Mouse (Mus musculus): Measurements from ENCODE around the gene Gsto2. TPM values are rescaled to one million over a fixed set of nuclear protein-coding genes. Genes with fewer than 3 reads are reported as not detected.

Gene Gsto2
- total RNA-seq, 2 experiments from 2014 or later, result 1.9 to 2.0 TPM

DNA sequence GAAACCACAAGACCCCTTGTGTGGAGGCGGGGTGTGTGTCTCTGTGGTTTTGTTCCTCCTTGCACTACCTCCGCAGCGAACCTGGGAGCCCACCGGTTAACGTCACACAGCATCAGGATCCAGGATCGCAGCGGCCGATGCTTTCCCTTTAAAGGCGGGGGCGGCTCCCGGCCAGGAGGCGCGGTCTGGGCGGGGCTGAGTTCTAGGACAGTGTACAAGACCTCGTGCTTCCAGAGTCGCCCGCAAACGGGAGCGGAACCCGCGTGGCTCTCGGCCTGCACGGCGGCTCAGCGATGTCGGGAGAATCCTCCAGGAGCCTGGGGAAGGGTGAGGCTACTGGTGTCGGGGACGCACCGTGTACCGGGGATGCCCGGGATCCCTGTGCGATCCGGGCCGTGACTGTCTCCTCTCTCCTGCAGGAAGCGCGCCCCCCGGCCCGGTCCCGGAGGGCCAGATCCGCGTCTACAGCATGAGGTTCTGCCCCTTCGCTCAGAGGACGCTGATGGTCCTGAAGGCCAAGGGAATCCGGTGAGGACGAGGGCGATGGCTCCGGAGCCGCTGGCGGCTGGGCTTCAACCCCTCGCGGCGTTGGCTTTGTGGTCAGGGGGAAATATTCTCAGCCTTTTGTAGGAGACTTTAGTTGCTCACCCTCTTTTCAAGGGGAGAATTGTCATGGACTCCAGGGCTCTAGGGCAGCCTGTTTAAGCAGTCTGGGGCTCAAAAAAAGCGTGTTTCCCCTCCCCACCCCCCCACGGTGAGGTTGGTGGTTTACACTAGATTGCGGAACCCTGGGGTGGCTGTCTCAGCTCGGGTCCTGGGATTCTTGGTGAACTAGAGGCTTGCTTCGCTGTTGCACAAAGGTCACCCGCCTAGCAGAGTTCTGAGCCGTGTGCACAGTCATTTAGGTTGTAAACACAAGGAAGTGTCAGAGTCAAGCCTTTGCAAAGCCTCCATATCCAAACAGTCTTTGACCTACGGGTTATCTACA lies 10.2 kb upstream of the Gsto2 start, which contains the start of gene Gsto1:
TSS of gene Gsto1 (plus strand) at position 175 of the 988 bp plus-strand sequence.
- intact Hi-C loops (cut with DNase I), result no loop called here
- DNase-seq (ENCODE audit: low spot score), result peak; percentile 78

DNA sequence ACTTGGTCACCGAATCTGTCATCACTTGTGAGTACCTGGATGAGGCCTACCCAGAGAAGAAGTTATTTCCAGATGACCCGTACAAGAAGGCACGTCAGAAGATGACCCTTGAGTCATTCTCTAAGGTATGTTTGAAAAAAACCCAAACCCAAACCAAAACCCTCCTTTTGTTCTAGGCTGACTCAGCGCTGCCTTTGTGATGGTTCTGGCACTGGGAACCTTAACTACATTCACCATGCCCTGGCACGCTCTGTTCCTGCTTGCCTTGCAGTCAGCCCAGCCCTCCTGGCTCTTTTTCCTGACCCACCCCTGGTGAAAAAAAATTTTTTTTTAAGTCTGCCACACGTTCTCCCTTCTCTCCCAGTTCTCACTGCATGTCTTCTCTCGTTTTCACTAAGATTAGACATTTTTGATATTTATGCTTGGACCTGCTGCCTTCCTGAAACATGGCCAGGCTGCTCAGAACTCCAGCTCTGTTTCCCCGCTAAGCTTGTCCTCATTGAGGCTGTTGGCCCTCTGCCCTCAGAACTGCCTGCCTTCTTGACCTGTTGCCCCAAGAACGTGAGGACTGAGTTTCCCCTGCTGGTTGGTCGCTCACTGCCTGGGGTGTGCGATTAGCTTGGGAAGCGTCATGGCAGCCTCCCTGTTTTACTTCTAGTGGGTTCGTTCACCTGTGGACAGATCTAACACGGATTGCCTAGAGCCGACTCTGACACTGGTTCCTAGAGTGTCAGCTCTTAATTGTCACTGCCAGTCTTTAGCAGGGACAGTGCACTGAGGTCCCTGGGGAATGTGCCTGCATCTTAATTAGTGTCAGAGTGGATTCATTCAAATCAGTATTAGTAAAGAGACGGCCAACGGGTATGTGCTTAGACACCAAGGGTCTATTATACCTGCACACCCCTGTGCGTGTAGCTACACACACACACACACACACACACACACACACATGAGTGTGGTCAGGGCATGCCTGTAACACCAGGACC lies 7.1 kb upstream of the Gsto2 start:
- intact Hi-C loops (cut with DNase I), result no loop called here
- no peak for DNase-seq (ENCODE audit: low spot score)

- no peak for DNase-seq (ENCODE audit: low spot score)
- intact Hi-C loops (cut with DNase I), result no loop called here
Observed at GRCm38 (mm10) chr19:47859180-47859579, 6.2 kb upstream of the Gsto2 start.

GRCm38 (mm10) chr19:47862581-47862980 lies 2.8 kb upstream of the Gsto2 start:
- DNase-seq (ENCODE audit: low spot score), result no peak
- intact Hi-C loops (cut with DNase I), result no loop called here

DNA sequence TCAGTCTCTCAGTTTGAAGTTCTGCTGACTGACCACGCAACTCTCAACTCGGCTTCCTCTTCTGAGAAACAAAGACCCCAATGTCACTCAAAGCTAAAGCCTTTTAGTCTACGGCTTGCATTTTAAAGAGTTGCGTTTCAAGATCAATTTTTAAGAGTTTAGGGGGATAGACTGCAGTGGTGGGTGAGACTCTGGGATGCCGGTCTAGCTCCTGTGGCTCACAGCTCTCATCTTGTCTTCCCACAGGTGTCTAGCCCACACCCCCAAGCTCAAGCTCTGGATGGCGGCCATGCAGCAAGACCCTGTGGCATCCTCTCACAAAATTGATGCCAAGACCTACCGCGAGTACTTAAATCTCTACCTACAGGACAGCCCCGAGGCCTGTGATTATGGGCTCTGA lies 1.3 kb upstream of the Gsto2 start:
- intact Hi-C loops (cut with DNase I), result no loop called here
- DNase-seq (ENCODE audit: low spot score), result no peak

GRCm38 (mm10) chr19:47864721-47865120 lies 613 bp upstream of the Gsto2 start:
- no peak for DNase-seq (ENCODE audit: low spot score)
- intact Hi-C loops (cut with DNase I), result no loop called here

- DNase-seq (ENCODE audit: low spot score), result no peak
- intact Hi-C loops (cut with DNase I), result no loop called here
Observed at GRCm38 (mm10) chr19:47867628-47868175, 2.4 kb downstream of the Gsto2 start.

DNA sequence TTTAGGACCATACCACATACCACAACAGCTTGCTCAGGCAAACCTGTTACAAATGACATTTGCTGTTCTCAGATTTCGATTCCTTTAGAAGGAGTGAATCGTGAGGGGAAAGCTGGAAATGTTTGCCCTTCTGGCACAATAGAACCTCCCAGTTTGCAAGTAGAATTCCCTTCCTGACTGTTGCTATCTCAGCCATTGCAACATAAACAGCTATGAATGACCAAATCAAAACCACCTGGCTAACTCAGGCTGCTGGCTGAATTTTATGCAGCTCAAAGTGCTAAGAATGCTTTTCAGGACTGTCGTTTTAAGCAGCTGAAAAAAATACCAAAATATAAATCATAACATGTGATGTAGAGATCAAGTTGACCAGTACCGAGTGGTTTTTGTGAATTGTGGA lies 3.6 kb downstream of the Gsto2 start:
- intact Hi-C loops (cut with DNase I), result no loop called here
- no peak for DNase-seq (ENCODE audit: low spot score)

GRCm38 (mm10) chr19:47869516-47869915 lies 4.2 kb downstream of the Gsto2 start:
- intact Hi-C loops (cut with DNase I), result no loop called here
- no peak for DNase-seq (ENCODE audit: low spot score)

- intact Hi-C loops (cut with DNase I), result no loop called here
- DNase-seq (ENCODE audit: low spot score), result no peak
Observed at GRCm38 (mm10) chr19:47870102-47870666, 4.8 kb downstream of the Gsto2 start.

- intact Hi-C loops (cut with DNase I), result no loop called here
- no peak for DNase-seq (ENCODE audit: low spot score)
Observed at GRCm38 (mm10) chr19:47871515-47871914, 6.2 kb downstream of the Gsto2 start.

GRCm38 (mm10) chr19:47876252-47876651 lies 10.9 kb downstream of the Gsto2 start:
- intact Hi-C loops (cut with DNase I), result no loop called here
- no peak for DNase-seq (ENCODE audit: low spot score)

- DNase-seq (ENCODE audit: low spot score), result no peak
- intact Hi-C loops (cut with DNase I), result no loop called here
Observed at GRCm38 (mm10) chr19:47881538-47881937, 16.2 kb downstream of the Gsto2 start.

DNA sequence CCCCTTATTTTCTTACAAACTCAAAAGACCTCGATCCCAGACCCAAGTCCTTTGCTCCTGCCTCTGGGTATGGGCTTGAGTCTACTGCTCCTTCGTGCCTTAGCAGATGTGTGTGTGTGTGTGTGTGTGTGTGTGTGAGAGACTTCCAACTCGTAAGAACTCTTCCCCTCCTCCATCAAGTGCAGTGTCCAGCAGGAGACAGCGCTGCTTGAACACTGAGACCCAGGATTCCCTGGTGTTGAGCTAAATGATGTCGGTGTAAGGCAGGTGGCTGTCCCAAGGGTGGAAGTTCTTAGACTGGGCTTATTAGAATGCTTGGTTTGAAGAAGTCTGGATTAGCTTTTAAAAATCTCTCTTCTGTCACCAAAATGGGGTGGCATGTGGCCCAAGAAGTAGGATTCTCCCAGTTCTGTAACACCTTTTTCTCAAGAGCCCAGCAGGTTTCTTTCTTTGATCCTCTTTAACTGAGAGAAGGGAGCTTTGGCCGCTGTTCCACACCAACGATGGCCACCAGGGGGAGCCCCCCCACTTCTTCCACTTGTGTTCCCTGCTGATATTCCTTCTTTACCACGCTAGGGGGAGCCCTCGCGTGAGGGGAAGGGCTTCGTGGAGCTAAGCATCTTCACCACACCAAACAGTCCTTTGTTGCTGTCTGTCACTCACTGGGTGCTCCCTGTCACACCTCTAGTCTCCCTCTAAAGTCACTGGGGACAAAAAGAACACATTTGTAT lies 17.0 kb downstream of the Gsto2 start:
- DNase-seq (ENCODE audit: low spot score), result peak; percentile 46
- intact Hi-C loops (cut with DNase I), result loop anchor here (1.0 kb wide), 1 partner anchor 50 kb away; no protein-coding TSS in a partner anchor

- DNase-seq (ENCODE audit: low spot score), result no peak
- intact Hi-C loops (cut with DNase I), result loop anchor here (1.0 kb wide), 1 partner anchor 49 kb away; no protein-coding TSS in a partner anchor
Observed at GRCm38 (mm10) chr19:47882882-47883254, 17.5 kb downstream of the Gsto2 start.

DNA sequence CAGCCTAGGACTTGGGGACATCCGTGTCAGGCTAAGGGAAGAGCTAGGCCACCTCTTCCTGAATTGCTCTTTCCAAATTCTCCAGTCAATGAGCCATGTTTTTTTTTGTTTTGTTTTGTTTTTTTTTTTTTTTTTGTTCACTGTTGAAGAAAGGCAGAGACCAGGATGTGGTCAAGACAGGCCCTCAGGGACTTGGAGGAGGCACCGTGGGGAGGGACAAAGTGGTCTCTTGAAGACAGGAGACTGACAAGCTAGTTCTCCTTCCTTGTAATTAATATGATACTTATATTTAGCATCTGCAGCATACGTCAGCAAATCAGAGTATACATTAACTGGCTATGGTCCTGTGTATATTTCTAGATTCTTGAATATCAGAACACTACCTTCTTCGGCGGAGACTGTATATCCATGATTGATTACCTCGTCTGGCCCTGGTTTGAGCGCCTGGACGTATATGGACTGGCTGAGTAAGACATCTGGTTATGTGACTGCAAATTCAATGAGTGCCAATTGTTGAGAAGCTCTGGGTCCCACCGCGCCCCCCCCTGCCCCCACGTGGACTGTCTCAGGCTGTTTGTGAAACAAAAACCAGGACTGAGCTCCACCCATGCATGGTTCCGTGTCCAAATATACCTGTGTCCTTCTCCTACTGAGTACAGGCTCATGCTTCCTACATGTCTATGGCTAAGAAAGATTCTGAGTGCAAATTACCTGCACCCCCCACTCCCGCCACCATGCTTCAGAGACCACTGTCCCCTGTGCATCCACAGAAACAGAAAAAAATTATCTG lies 19.2 kb downstream of the Gsto2 start:
- DNase-seq (ENCODE audit: low spot score), result no peak
- intact Hi-C loops (cut with DNase I), result no loop called here

DNA sequence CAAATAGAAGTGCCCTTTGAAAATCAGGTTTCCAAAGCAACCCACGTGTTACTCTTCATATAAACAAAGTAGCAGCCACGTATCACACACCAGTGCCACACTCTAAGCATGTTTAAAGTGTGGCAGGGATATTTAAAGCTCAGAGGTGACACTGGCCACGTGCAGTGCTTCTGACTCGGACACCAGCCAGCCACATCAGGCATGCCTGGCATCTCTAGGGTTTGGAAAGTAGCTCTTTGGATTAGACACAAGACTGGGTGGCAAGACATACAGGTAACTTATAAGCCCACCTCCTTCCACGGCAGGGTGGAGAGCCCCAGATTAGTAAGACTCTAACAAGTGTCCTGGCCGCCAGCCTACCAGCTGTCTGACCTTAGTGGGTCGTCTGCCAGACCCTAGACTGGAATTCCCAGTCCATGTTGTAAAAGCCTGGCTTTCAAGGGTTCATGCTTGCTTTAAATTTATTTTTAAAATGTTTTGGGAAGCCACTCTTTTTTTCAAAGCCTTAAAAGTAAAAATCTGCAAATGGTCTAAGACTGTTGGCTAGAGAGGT lies 19.9 kb downstream of the Gsto2 start:
- intact Hi-C loops (cut with DNase I), result no loop called here
- no peak for DNase-seq (ENCODE audit: low spot score)

DNA sequence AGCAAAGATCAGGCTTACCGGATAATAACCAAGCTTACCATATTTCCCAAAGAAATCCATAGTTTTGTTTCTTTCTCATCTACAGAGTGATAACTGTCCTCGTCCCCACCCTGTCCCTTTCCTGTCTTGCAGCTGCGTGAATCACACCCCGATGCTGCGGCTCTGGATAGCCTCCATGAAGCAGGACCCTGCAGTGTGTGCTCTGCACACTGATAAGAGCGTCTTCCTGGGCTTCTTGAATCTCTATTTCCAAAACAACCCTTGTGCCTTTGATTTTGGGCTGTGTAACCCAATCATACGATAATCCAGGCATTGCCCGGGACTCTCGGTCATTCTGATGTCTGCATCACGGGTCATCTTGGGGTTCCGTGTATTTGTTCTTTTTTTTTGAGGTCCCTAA lies 20.6 kb downstream of the Gsto2 start:
- DNase-seq (ENCODE audit: low spot score), result no peak
- intact Hi-C loops (cut with DNase I), result no loop called here

All from heart, postnatal 25 days (tissue).